Mouse (Mus musculus) megakaryocyte, embryonic 14.5 days (primary cell): ENCODE measurements around the gene Dmkn.

Source experiments
- FLI1 ChIP-seq: IDR thresholded peaks from 2 replicates; pipeline ENCODE4 v1.6.1; 2012; ENCODE audit warnings: low read length, inconsistent platforms, mixed read lengths
- GATA1 ChIP-seq: IDR thresholded peaks from 3 replicates; pipeline ENCODE4 v1.6.1; 2012; ENCODE audit warnings: mixed read lengths, low read length, inconsistent platforms, borderline replicate concordance

DNA sequence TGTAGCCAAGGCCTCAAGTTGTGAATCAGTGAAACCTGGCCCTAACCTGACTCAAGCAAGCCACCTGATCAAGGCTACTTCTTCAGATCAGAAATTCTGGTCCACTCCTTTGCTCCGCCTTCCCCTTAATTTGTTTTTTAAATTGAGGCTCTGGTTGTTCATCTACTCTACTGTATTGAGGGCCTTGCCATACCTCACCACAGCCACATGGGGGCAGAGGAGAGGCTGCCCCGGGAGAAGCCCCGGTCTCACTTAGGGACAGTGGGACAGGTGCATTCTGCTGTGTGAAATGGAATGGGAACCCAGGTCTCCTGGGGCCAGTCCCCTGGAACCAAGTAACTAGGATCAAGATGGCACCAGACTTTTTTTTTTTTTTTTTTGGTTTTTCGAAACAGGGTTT is 18.2 kb downstream of the Dmkn start:
- TF ChIP-seq GATA1 (no peak), FLI1 (no peak)
